Mouse (Mus musculus) bone marrow, adult 2 months (tissue): ENCODE data around the gene Abcb6. TPM values are rescaled to one million over a fixed set of nuclear protein-coding genes. Genes with fewer than 3 reads are reported as not detected.
A peak's percentile ranks its signal among the peaks of the same experiment; 100 is the strongest.

Experiments
- H3K27ac ChIP-seq: fragments of 200-500 bp; 2 replicates; pipeline ENCODE4 v1.5.1; 2012; ENCODE audit warnings: low read depth, mild to moderate bottlenecking, control low read depth, inconsistent platforms, low read length; ENCODE audit not compliant: control insufficient read depth, poor library complexity, insufficient read depth
- H3K4me1 ChIP-seq: fragments of 200-500 bp; 2 replicates; pipeline ENCODE4 v1.6.1; 2011; ENCODE audit warnings: low read length; ENCODE audit not compliant: control insufficient read depth, insufficient read depth
- H3K4me3 ChIP-seq: fragments of 200-500 bp; replicated peaks from 2 replicates; pipeline ENCODE3; 2011; ENCODE audit warnings: mild to moderate bottlenecking, low read depth, low read length, control low read depth; ENCODE audit not compliant: control insufficient read depth
- CTCF ChIP-seq: fragments of 200-500 bp; IDR thresholded peaks from 2 replicates; pipeline ENCODE4 v1.5.1; 2011; ENCODE audit warnings: low read length, control low read depth; ENCODE audit not compliant: control insufficient read depth, insufficient read depth
- POLR2A ChIP-seq: fragments of 200-500 bp; IDR thresholded peaks from 2 replicates; pipeline ENCODE4 v1.6.1; 2011; ENCODE audit warnings: low read depth, mild to moderate bottlenecking, control low read depth, low read length, borderline replicate concordance; ENCODE audit not compliant: control insufficient read depth
- WGBS: fragments of 180-500 bp; shearing (Covaris S2); methylation state at CpG from one replicate; pipeline ENCODE4 v1.1.7; 2018; 5-methylcytosine and 5-hydroxymethylcytosine counted together
- polyA plus RNA-seq: library from polyadenylated mRNA; stranded (reverse); fragments of >200 nt; gene quantifications from 2 replicates; pipeline ENCODE4 v1.2.4, GENCODE M21; 2011; ENCODE audit warnings: low replicate concordance; ENCODE audit not compliant: missing spikeins, insufficient read depth, insufficient read length

Abcb6 gene
- polyA plus RNA-seq, 1 experiment = 182 TPM

DNA sequence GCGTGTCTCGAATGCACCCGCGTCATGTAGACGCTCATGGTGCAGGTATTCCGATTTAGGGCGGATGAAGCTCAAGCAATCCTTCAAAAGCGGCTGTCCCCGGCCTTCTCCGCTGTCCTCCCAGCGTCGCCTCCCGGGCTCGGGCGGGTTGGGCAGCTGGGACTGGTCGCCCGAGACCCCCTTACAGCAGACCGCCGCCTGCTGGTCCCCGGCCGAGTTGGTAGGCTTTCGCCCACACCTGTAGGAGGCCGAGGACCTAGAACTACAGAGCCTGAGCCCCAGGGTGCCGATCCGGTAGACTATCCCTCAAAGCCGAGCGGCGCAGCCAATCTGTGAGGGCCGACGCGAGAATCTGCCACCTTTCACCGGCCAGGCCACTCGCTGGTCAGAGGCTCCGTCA lies 39.3 kb upstream of the Abcb6 start, which contains the start of gene Tuba4a:
Gene Tuba4a (minus strand): TSS at position 335 of the 400 bp plus-strand sequence.
- WGBS = 6% methylated on average over 34 of the region's 34 CpGs
- H3K4me3 ChIP-seq = peak within 1 kb of the TSS; percentile 98
- H3K27ac ChIP-seq = peak within 1 kb of the TSS; percentile 94
- peaks cover 12% of the 10 kb centered on the region for H3K4me1 ChIP-seq
- TF ChIP-seq CTCF = peak; percentile 30; the same call in 1 of the 2 replicates
- TF ChIP-seq POLR2A = no peak

DNA sequence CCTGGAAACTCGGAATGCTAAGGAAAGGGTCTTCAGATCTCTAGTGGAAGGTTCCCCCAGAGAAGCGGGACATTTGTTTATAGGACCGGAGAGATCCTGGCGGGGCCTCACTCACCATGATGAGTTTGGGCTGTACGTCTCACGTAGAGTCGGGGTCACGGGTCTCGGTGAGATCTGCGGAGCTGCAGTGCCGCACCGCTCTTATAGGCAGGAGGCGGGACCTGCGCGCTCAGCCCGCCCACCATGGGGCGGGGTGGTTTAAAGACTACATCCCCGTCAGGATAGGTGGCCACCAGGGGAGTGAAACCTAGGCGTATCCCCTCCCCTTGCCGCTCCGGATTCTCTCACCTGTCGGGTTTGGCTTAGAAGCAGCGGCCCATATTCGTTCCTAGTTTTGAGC lies 38.9 kb upstream of the Abcb6 start:
- peak overlapping the region; percentile 98 for H3K4me3 ChIP-seq
- WGBS = under 1% methylated on average over 24 of the region's 24 CpGs
- peaks cover 12% of the 10 kb centered on the region for H3K4me1 ChIP-seq
- H3K27ac ChIP-seq = peak overlapping the region; percentile 94
- TF ChIP-seq CTCF (peak; percentile 44), POLR2A (peak; percentile 100)

DNA sequence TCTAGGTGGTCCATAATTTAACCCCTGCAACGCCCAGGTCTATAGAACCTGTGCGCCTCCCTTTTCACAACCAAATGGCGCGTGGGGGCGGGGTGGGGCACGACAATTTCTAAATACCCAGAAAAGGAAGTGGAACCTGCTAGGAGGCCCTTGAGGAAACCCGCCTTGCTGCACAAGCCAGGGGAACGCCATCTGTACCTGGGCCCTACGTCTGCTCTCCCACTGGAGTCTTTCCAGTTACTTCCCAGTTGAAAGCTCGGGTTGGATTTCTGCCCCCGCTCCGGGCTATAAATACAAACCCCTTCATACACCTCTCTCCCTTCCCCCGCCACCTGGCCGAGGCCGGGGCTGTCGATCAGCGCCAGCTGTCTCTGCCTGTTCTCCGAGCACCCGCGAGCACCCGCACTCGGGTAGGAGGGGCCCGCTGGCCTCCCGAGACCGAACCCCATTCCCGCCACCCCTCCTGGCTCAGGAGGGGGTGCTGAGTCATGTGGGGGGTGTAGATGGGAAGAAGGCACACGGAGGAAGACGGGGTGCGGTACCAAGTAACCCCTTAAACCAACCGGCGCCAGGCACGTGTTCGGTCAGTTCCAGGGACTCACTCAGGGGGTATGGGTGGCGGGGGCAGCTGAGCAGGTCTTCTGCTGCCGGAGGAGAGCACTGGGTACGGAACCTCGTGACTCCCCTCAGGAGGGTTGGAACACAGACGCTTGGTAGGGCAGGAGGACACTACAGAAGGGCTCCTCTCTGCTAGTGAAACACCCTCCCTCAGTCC lies 38.2 kb upstream of the Abcb6 start:
- TF ChIP-seq CTCF (no peak), POLR2A (peak; percentile 43; the same call in 1 of the 2 replicates)
- Histone ChIP-seq H3K4me3 (peak overlapping the region; percentile 98), H3K4me1 (peaks cover 15% of the 10 kb centered on the region), H3K27ac (peak overlapping the region; percentile 94)
- whole genome bisulfite sequencing = under 1% methylated on average over 38 of the region's 38 CpGs

DNA sequence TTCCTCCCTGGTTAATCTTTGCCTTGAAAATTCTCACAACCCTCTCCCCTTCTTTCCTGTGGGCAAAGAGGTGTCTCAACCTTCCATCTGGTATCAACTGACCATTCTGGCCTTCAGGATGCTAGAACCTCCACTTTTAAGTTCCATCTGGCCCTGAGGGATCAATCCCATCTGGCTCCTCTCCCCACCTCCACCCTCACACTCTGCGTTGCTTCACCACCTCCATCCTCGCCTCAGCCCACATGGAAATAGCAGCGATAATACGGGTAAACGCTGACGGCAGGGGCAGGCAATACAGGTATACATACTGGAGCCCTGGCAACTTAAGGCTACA lies 37.7 kb upstream of the Abcb6 start:
- Histone ChIP-seq H3K4me3 (peak overlapping the region; percentile 98), H3K4me1 (peaks cover 15% of the 10 kb centered on the region), H3K27ac (peak overlapping the region; percentile 94)
- TF ChIP-seq POLR2A (no peak), CTCF (no peak)
- WGBS = under 1% methylated on average over 6 of the region's 6 CpGs

DNA sequence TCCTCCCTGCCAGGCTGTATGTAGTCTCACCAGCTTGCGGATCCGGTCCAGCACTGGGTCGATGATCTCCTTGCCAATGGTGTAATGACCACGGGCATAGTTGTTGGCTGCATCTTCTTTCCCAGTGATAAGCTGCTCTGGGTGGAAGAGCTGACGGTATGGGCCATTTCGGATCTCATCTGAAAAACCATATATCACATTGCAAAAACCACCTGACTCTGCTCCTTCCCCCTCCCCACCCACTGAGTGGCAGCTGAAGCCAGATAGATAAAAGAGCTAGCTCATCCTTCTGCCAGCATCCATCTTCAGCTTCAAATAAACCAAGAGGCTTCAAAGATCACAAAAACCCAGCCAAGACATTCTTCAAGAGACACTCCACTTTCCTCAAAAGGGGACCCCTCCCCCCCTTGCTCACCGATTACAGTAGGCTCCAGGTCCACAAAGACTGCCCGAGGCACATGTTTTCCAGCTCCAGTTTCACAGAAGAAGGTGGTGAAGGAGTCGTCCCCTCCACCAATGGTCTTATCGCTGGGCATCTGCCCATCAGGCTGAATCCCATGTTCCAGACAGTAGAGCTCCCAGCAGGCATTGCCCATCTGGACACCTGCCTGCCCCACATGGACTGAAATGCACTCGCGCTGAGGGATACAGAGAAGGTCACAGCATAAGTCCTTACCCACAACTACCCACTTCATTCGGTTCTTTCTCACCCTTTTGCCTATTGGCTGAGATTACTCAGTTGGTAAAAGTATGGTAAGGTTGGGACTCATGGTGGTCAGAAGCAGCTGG lies 36.8 kb upstream of the Abcb6 start:
- Histone ChIP-seq H3K4me1 (peaks cover 15% of the 10 kb centered on the region), H3K4me3 (peak overlapping the region; percentile 98)

DNA sequence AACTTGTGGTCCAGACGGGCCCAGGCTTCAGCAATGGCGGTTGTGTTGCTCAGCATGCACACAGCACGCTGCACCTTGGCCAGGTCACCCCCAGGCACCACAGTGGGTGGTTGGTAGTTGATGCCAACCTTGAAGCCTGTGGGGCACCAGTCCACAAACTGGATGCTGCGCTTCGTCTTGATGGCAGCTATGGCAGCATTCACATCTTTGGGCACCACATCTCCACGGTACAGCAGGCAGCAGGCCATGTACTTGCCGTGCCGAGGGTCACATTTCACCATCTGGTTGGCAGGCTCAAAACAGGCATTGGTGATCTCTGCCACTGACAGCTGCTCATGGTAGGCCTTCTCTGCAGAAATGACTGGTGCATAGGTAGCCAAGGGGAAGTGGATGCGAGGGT lies 35.6 kb upstream of the Abcb6 start:
- peak overlapping the region; percentile 93 for H3K27ac ChIP-seq
- H3K4me3 ChIP-seq = peak overlapping the region; percentile 98
- no peak for TF ChIP-seq CTCF
- no peak for TF ChIP-seq POLR2A
- 59% methylated on average over 9 of the region's 9 CpGs for WGBS
- peaks cover 19% of the 10 kb centered on the region for H3K4me1 ChIP-seq

More for the DNA sequence above, 36.8 kb upstream of the Abcb6 start:
- TF ChIP-seq POLR2A (peak; percentile 35; the same call in 1 of the 2 replicates), CTCF (no peak)
- WGBS = 24% methylated on average over 13 of the region's 13 CpGs
- H3K27ac ChIP-seq = peak overlapping the region; percentile 93

DNA sequence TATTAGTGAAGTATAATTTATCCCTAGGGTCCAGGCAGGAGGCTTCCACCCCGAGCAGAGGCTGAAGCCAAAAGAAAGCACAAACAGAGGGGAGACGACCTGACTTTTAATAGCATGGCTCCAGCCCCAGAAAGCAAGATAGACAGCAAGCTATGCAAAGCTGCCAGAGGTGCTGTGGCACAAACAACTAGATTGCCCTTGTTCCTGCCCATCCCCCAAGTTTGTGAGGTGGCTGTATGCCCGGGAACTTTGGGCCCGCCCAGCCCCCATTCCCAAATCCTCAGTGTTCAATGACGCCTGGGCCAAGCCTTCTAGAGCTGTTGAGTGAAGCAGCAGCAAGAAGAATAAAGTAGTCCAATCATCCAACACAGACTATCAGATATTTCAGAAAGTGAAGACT lies 34.7 kb upstream of the Abcb6 start:
- Histone ChIP-seq H3K4me3 (peak overlapping the region; percentile 38), H3K4me1 (peaks cover 19% of the 10 kb centered on the region), H3K27ac (peak overlapping the region; percentile 61)
- no peak for TF ChIP-seq POLR2A
- TF ChIP-seq CTCF = no peak
- 21% methylated on average over 5 of the region's 5 CpGs for WGBS

DNA sequence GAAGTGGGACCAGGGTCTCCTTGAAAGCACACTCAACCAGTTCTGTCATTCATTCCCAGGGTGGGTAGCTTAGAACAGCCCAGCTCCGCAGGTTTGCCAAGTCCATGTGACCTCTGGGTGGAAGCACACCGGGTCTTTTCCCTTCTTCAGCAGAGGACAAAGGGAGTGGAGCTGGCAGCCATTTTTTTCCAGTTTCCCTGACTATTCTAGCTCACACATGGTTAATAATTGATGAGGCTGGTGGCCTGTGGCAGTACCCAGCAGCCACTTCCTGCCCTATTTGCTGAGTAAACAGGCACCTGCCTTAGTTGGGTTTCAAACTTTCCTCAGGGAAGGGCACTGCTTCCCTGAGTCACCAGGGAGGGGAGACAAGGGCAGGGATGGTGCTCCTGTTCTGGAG lies 34.2 kb upstream of the Abcb6 start:
- H3K27ac ChIP-seq = peak overlapping the region; percentile 61
- 46% methylated on average over 2 of the region's 2 CpGs for WGBS
- H3K4me1 ChIP-seq = peaks cover 19% of the 10 kb centered on the region
- peak overlapping the region; percentile 38 for H3K4me3 ChIP-seq
- TF ChIP-seq CTCF = no peak
- no peak for TF ChIP-seq POLR2A
